Mouse (Mus musculus): ENCODE measurements around the gene BC035044. TPM values are rescaled to one million over a fixed set of nuclear protein-coding genes. Genes with fewer than 3 reads are reported as not detected.
"Not testable (repeated sequence)": the region's sequence is repeated elsewhere in the genome, so short reads cannot be mapped to it uniquely, and the experiment has no call there.

The BC035044 gene
- polyA plus RNA-seq, 3 experiments from 2014 or later = 4.6 to 6.7 (median 5.6) TPM

- peak; percentile 56 for ATAC-seq
These were observed 41.0 kb downstream of the BC035044 start for GRCm38 (mm10) chr6:128849902-128850301.

DNA sequence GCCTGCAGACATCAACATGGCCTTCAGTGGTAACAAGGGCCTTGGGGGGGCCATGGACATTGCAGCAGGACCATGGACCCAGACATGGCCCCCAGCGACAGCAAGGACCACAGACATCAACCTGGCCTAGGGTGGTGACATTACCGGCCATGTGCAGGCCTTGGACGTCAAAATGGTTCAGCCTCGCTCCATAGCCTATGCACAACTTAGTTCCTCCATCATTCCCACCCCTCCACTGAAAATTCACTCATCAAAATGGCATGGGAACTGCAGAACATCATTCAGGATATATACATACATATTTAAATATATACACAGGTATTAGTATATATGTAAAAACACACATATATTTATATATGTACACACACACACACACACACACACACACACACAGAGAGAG is 43.5 kb downstream of the BC035044 start:
- no peak for ATAC-seq

GRCm38 (mm10) chr6:128845998-128846542 is 44.9 kb downstream of the BC035044 start:
- ATAC-seq = no peak

GRCm38 (mm10) chr6:128845319-128845979 is 45.5 kb downstream of the BC035044 start:
- no peak for ATAC-seq

- ATAC-seq = no peak
These were observed 46.3 kb downstream of the BC035044 start for GRCm38 (mm10) chr6:128844586-128845080.

DNA sequence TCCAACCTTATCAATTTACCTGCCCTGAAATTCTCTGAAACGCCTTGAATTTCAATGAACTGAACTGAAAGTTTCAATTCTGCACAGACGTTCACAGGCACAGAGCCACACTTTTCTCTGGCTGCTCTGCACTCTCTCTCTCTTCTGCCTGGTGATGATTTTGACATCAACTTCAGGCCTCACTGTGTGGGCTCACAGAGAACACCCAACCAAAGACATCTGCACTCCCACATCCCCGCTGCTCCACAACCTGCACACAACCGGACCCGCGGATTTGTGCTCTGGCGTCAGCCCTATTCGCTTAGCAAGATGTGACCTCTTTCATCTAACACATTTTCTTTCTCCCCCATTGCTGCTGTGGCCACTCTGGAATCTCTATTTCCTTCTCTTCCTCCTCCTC is 46.8 kb downstream of the BC035044 start:
- no peak for ATAC-seq

DNA sequence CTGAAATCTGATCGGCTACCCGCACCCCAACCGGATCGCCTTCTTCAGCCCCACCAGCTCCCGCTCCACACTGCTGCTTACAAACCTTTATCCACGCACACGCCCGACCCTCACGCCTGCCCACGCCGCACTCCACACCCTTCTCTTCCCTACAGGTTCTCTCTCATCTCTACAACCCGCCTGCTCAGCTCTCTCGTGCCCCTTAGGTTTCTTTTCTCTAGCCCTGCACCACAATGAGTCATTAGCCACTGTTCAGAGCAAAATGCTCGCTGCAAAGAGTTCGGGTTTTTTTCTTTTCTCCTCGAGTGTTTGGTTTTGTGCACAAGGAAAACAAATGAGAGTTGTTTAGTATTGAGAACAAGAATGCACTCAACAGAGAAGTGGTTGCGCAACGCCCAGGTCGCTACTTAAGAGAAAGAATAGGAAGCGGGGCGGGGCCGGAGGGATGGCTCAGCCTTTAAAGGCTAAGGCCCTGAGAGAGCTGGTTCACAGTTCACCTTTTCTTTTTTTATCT is 47.4 kb downstream of the BC035044 start:
- ATAC-seq = peak; percentile 27

GRCm38 (mm10) chr6:128842945-128843478 is 47.9 kb downstream of the BC035044 start:
- ATAC-seq = peak; percentile 64

GRCm38 (mm10) chr6:128842356-128842944 is 48.5 kb downstream of the BC035044 start:
- no peak for ATAC-seq

DNA sequence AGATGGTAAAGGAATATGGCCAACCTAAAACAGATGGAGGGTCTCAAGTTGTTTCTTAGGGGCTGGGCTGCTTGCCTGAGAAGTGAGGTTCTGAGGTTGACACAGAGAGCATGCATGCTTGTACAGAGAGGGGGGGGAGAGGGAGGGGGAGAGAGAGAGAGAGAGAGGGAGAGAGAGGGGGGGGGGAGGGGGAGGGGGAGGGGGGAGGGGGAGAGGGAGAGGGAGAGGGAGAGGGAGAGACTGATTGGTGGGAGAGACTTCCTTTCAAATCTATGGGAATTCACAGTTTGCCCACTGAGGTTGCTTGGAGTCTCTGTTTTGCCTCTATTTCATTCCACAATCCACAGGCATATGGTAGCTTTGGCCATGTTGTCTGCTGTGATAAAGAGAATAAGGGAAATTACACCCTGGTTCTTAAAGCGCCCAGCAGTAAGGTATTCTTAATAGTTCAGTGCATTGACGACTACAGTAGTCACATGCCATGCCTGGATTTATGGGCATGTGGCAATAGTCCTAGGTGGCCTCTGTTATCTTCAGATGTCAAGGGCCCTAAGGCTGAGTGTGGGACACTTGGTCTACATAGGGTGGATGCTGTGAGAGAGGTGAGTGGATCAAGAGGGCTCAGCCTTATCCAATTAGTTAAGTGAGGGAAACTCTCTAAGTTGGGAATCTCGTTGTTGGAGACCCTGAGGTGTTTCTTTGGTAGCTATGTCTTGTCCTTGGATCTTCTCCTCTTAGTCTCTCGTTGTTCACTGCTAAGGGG is 49.4 kb downstream of the BC035044 start:
- ATAC-seq = no peak

- not testable (repeated sequence) for ATAC-seq
These were observed 50.3 kb downstream of the BC035044 start for GRCm38 (mm10) chr6:128840669-128841068.

GRCm38 (mm10) chr6:128839921-128840320 is 51.0 kb downstream of the BC035044 start:
- ATAC-seq = no peak

- ATAC-seq = peak; percentile 25
These were observed 51.6 kb downstream of the BC035044 start for GRCm38 (mm10) chr6:128839266-128839771.

- ATAC-seq = peak; percentile 24
These were observed 52.3 kb downstream of the BC035044 start for GRCm38 (mm10) chr6:128838342-128839265.

DNA sequence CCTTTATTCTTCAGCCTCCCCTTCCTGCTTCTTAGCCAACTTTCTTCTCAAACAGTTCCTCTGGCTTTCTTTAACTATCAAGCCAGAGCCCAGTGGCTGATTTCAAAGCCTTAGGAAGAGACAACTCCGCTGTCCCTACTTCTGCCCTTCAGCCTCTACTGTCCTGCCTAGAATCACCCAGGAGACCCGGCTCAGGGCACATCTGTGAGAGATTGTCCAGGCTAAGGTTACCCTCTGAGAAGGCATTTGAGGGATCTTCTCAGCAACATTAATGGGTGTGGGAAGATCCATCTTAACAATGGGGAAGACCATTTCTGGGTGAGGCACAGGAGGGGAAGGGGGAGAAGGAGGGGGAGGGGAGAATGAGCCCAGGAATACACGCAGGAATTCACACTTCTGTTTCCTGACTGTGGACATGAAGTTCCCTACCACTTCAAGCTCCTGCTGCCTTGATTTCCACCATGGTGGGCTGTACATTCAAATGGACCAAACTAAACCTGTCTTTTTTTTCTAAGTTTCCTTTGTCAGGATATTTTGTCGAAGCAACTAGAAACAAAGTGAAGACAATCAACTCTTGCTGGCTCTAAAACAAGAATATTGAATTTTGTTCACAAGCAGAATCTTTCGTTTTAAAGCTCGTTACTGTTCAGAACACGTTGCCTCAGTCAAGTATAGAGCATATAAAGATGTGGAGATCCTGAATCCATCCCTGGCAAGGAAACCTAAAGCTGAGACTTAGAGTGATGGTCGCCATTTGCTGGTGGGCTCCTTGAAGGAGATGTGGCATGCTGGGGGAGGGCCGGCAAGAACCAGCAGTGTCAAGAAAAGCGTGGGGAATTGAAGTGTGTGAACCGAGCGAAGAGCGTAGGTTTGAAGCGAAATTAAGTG is 53.2 kb downstream of the BC035044 start:
- no peak for ATAC-seq

- ATAC-seq = no peak
These were observed 54.0 kb downstream of the BC035044 start for GRCm38 (mm10) chr6:128836955-128837334.

GRCm38 (mm10) chr6:128836191-128836954 is 54.6 kb downstream of the BC035044 start:
- ATAC-seq = peak; percentile 39

DNA sequence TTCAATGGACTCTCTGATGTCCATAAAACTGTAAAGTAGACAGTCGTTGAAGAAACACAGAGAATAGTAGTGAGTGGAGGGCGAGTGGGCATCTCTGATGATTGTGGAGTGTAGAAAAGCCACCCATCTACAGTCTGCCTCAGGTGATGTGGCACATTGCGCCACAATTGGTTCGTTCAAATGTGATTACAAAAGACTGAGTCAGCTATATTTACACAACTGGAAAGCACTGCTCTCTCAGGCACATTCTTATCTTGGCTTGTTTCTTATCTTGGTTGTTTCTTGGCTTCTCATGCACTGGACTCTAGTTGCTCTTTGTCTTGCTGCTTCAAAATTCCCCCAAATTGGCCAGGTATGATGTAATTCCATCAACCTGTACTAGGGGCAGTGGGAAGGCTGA is 55.4 kb downstream of the BC035044 start:
- no peak for ATAC-seq

GRCm38 (mm10) chr6:128833046-128833445 is 57.9 kb downstream of the BC035044 start:
- ATAC-seq = no peak
